Mouse (Mus musculus): ENCODE data around the gene Itih4. TPM values are rescaled to one million over a fixed set of nuclear protein-coding genes. Genes with fewer than 3 reads are reported as not detected.
A peak's percentile ranks its signal among the peaks of the same experiment; 100 is the strongest.

Itih4 gene
- polyA plus RNA-seq, 1 experiment from 2014 or later: not detected

DNA sequence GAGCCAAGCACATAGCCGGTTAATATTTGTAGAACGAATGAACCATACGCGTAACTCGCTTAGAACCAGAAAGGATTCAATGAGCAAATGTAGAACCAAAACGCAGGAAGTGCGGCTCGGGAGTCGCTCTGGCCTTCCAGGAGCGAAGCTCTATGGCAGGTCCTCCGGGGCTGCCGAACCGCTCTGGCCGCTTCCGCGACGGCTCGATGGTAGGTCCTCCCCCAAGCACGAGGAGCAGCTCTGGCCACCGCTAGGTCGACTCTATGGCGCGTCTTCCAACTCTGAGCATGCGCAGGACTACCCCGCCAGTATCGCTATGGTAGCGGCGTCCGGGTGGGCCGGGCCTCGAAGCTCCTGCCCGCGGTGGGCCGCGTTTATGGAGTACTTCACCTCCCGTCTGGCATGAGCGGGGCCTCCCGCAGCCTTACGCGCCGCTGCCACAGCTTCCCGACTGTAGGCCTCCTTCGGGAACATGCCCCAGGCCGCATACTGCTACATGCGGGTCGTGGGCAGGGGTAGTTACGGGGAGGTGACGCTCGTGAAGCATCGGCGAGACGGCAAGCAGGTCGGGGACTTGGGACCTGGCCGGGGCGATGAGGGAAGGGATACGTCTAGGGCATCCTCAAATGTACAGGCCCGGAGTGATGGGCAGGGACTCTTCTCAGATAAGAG is 65.0 kb downstream of the Itih4 start, which contains the start of gene Nek4:
Gene Nek4, plus strand, starts transcription at position 224 of the 672 bp plus-strand sequence.
- Histone ChIP-seq H3K4me3 (ENCODE audit: low read depth, low read length) (peak within 1 kb of the TSS; percentile 71), H3K4me1 (ENCODE audit: insufficient read depth) (0 out of 2 replicates have a peak, but pooled peaks cover 3% of the 10 kb centered on the region), H3K9me3 (ENCODE audit: low read depth, low read length) (no peaks in the 10 kb centered on the region), H3K27ac (ENCODE audit: low read depth) (peak within 1 kb of the TSS; percentile 62; the same call in 1 of the 2 replicates), H3K27me3 (ENCODE audit: insufficient read depth, low read length) (no peaks in the 10 kb centered on the region), H3K36me3 (ENCODE audit: insufficient read depth) (peaks cover 4% of the 10 kb centered on the region; the same call in 1 of the 2 replicates), H3K9ac (peak within 1 kb of the TSS; percentile 79), H3K4me2 (peak within 1 kb of the TSS; percentile 76)
- DNase-seq: peak; percentile 99
- TF ChIP-seq CTCF (IDR thresholded peaks at IDR 0.05; ENCODE audit: low read depth): peak; percentile 43
- under 1% methylated on average over 57 of the region's 57 CpGs for WGBS
- ATAC-seq (ENCODE audit: insufficient read depth): peak; percentile 100

Other genes starting within 250 kb of the Itih4 start
- gene Rft1, start 232.1 kb upstream of the Itih4 start, polyA plus RNA-seq (2014; fragmentation: Nextera tagmentation; extraction: Ambion mirVana): 16.9 and 18.0 TPM in 2 replicates
- 14.7 and 15.0 TPM in 2 replicates for gene Sfmbt1, start 171.6 kb upstream of the Itih4 start, polyA plus RNA-seq (2014; fragmentation: Nextera tagmentation; extraction: Ambion mirVana)
- gene Tmem110, start 60.9 kb upstream of the Itih4 start, polyA plus RNA-seq (2014; fragmentation: Nextera tagmentation; extraction: Ambion mirVana): 32.2 and 33.7 TPM in 2 replicates
- gene Mustn1, start 7.3 kb upstream of the Itih4 start, polyA plus RNA-seq (2014; fragmentation: Nextera tagmentation; extraction: Ambion mirVana): 3.8 and 5.1 TPM in 2 replicates
- gene Itih3, start 37.3 kb downstream of the Itih4 start, polyA plus RNA-seq (2014; fragmentation: Nextera tagmentation; extraction: Ambion mirVana): 0.31 and 0.71 TPM in 2 replicates
- not detected in 2 replicates for gene Itih1, start 56.8 kb downstream of the Itih4 start, polyA plus RNA-seq (2014; fragmentation: Nextera tagmentation; extraction: Ambion mirVana)
- 11.9 and 12.3 TPM in 2 replicates for gene Nek4, start 64.9 kb downstream of the Itih4 start, polyA plus RNA-seq (2014; fragmentation: Nextera tagmentation; extraction: Ambion mirVana)
- 69.1 and 69.6 TPM in 2 replicates for gene Glt8d1, start 114.9 kb downstream of the Itih4 start, polyA plus RNA-seq (2014; fragmentation: Nextera tagmentation; extraction: Ambion mirVana)
- gene Spcs1, start 115.2 kb downstream of the Itih4 start, polyA plus RNA-seq (2014; fragmentation: Nextera tagmentation; extraction: Ambion mirVana): 352 and 383 TPM in 2 replicates
- 101 and 110 TPM in 2 replicates for gene Pbrm1, start 132.7 kb downstream of the Itih4 start, polyA plus RNA-seq (2014; fragmentation: Nextera tagmentation; extraction: Ambion mirVana)
- gene Gnl3, start 132.7 kb downstream of the Itih4 start, polyA plus RNA-seq (2014; fragmentation: Nextera tagmentation; extraction: Ambion mirVana): 126 and 128 TPM in 2 replicates
- gene Smim4, start 242.5 kb downstream of the Itih4 start, polyA plus RNA-seq (2014; fragmentation: Nextera tagmentation; extraction: Ambion mirVana): 60.9 and 74.3 TPM in 2 replicates
- gene Nt5dc2, start 244.6 kb downstream of the Itih4 start, polyA plus RNA-seq (2014; fragmentation: Nextera tagmentation; extraction: Ambion mirVana): 476 and 510 TPM in 2 replicates

Data from lung, embryonic 14.5 days (tissue).